ENCODE assay signal across 8 mouse cellular contexts in the genomic region with DNA sequence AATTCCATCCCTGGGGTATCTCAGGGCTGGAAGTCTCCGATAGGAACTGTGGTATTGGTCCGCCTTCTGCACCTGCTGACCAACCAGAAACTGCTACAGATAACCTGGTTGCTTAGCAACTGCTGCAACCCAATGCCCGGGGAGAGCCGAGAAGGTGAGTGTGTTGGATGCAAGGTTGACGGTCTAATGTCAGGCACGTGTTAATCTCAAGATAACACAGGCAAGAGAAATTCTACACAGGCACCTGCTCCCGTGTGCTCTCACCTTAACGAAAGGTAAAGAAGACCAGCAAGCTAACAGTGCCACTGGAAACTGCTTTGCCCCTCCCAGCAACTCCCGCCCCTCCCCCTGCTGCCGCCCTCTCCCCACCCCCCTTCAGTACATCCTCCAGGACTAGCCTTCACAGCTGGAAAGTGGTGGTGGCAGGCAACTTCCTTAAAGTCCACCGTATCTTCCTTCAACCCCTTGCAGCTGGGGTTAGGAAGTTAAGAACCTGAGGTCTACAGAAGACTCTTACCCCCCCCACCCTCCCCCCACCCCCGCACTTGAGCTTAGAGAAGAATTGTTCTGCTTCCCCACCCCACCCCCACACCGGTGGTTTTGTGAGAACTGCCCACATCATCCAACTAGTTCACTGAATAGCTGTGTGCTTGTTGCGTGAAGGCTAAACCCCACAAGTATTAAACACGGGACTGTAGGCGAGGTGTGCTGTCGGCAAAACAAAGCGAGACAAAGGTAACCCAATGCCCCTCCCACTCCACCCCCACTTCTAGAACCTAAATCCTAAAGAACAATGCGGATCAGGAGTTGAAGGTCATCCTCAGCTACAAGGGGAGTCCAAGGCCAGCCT. TPM values are rescaled to one million over a fixed set of nuclear protein-coding genes. Genes with fewer than 3 reads are reported as not detected.
A peak's percentile ranks its signal among the peaks of the same experiment; 100 is the strongest.
DNase-seq lines count a peak whose midpoint lies in the region; ATAC-seq and TF ChIP-seq lines count a peak whose summit lies in the region.

No protein-coding gene starts in this region.

- no peak for TF ChIP-seq CTCF in intestine, postnatal 0 days (IDR thresholded peaks at IDR 0.05; ENCODE audit: low read depth)
- no peak for TF ChIP-seq CTCF in lung, adult 2 months (IDR thresholded peaks at IDR 0.05; ENCODE audit: insufficient read depth, low read length)

- TF ChIP-seq POLR2A in lung, adult 2 months (IDR thresholded peaks at IDR 0.05; ENCODE audit: borderline replicate concordance, extremely low read depth, low read depth, low read length) = no peak

- H3K27me3 ChIP-seq in intestine, embryonic 14.5 days (replicated peaks; ENCODE audit: control insufficient read depth, insufficient read depth, low read length) = no peaks in the 10 kb centered on the region
- H3K27me3 ChIP-seq in intestine, postnatal 0 days (replicated peaks; ENCODE audit: control insufficient read depth, insufficient read depth, low read length) = no peaks in the 10 kb centered on the region

- in situ Hi-C loops in ES-E14 (cut with MboI; ENCODE audit: low sequenced_read_pairs in 2 of 2, unreplicated experiment in 2 of 2) = no loop called here

- peaks cover 13% of the 10 kb centered on the region; the same call in 1 of the 2 replicates for H3K4me1 ChIP-seq in intestine, embryonic 14.5 days (replicated peaks; ENCODE audit: control insufficient read depth, insufficient read depth, low read length)
- no peaks in the 10 kb centered on the region; the same call in 1 of the 2 replicates for H3K4me1 ChIP-seq in intestine, postnatal 0 days (replicated peaks; ENCODE audit: control insufficient read depth, insufficient read depth, low read length)
- H3K4me1 ChIP-seq in ES-E14 (ENCODE audit: control insufficient read depth in 2 of 2, insufficient read depth in 2 of 2, low read length in 2 of 2, poor library complexity in 1 of 2) = peaks cover 7 to 22% of the 10 kb centered on the region in 2 experiments; a peak in 3 of 4 replicates
- peaks cover 19% of the 10 kb centered on the region; the same call in 1 of the 2 replicates for H3K4me1 ChIP-seq in lung, adult 2 months (ENCODE audit: control insufficient read depth, insufficient read depth, low read length)

- no peak for DNase-seq in intestine, embryonic 14.5 days (ENCODE audit: low spot score)
- peak; percentile 59 for DNase-seq in ES-E14 (ENCODE audit: low read depth, low spot score)
- peak; percentile 53 for DNase-seq in forelimb bud, embryonic 11.5 days (ENCODE audit: low read depth, low spot score)
- DNase-seq in right cerebral cortex, postnatal 14 days = no peak
- DNase-seq in frontal cortex, postnatal 36 days (ENCODE audit: low spot score in 2 of 2) = no peak
- DNase-seq in lung, adult 2 months = no peak

- H3K4me2 ChIP-seq in intestine, embryonic 14.5 days (ENCODE audit: low read length) = peak overlapping the region; percentile 18; the same call in 1 of the 2 replicates
- H3K4me2 ChIP-seq in intestine, postnatal 0 days (replicated peaks; ENCODE audit: low read depth) = no peak overlapping the region

- H3K27ac ChIP-seq in intestine, embryonic 14.5 days (ENCODE audit: low read depth) = no peak overlapping the region
- H3K27ac ChIP-seq in intestine, postnatal 0 days (ENCODE audit: low read depth, low read length) = no peak overlapping the region
- H3K27ac ChIP-seq in ES-E14 (ENCODE audit: insufficient read depth, low read depth, low read length, poor library complexity, severe bottlenecking) = peak overlapping the region; percentile 82

- peak; percentile 68 for ATAC-seq in intestine, embryonic 14.5 days (replicated peaks; ENCODE audit: low FRiP score, low TSS enrichment, low read depth)
- no peak for ATAC-seq in intestine, postnatal 0 days
- peak; percentile 22 for ATAC-seq in megakaryocyte, adult 5-6 weeks (ENCODE audit: poor library complexity, severe bottlenecking)

- H3K9me3 ChIP-seq in intestine, embryonic 14.5 days (ENCODE audit: control insufficient read depth, low read length) = no peaks in the 10 kb centered on the region
- no peaks in the 10 kb centered on the region for H3K9me3 ChIP-seq in intestine, postnatal 0 days (ENCODE audit: control insufficient read depth)
- no peaks in the 10 kb centered on the region for H3K9me3 ChIP-seq in ES-E14 (ENCODE audit: control insufficient read depth, insufficient read depth, low read depth, low read length)

- 22% methylated on average over 19 of the region's 19 CpGs for WGBS in intestine, embryonic 14.5 days
- WGBS in intestine, postnatal 0 days = 19% methylated on average over 19 of the region's 19 CpGs
- 31% methylated on average over 19 of the region's 19 CpGs for WGBS in lung, adult 2 months

- no peaks in the 10 kb centered on the region for H3K36me3 ChIP-seq in intestine, embryonic 14.5 days (ENCODE audit: control insufficient read depth, insufficient read depth, low read length)
- no peaks in the 10 kb centered on the region for H3K36me3 ChIP-seq in intestine, postnatal 0 days (ENCODE audit: control insufficient read depth, insufficient read depth)
- H3K36me3 ChIP-seq in ES-E14 (ENCODE audit: control insufficient read depth, insufficient read depth, low read length, poor library complexity, severe bottlenecking) = no peaks in the 10 kb centered on the region

- H3K4me3 ChIP-seq in intestine, embryonic 14.5 days (ENCODE audit: low read depth, low read length) = no peak overlapping the region
- H3K4me3 ChIP-seq in intestine, postnatal 0 days (ENCODE audit: low read depth, low read length) = no peak overlapping the region
- peak overlapping the region; percentile 58 to 66 for H3K4me3 ChIP-seq in ES-E14 (ENCODE audit: insufficient read depth in 1 of 2, low read depth in 1 of 2, low read length in 2 of 2, poor library complexity in 1 of 2, severe bottlenecking in 1 of 2)
- no peak overlapping the region for H3K4me3 ChIP-seq in lung, adult 2 months (replicated peaks; ENCODE audit: extremely low read depth, low read depth, low read length)

- H3K9ac ChIP-seq in intestine, embryonic 14.5 days (ENCODE audit: low read length) = no peak overlapping the region
- no peak overlapping the region for H3K9ac ChIP-seq in intestine, postnatal 0 days (ENCODE audit: low read depth, low read length)
- H3K9ac ChIP-seq in ES-E14 (ENCODE audit: insufficient read depth, low read depth, low read length, poor library complexity, severe bottlenecking) = peak overlapping the region; percentile 50

TF ChIP-seq in ES-E14, 5 proteins besides CTCF, POLR2A, EP300 and RAD21:
- TF ChIP-seq HCFC1 (IDR thresholded peaks at IDR 0.05; ENCODE audit: borderline replicate concordance, insufficient read depth, low read length) = no peak
- TF ChIP-seq ZNF384 (IDR thresholded peaks at IDR 0.05; ENCODE audit: low read depth, low read length) = no peak
- no peak for TF ChIP-seq ZC3H11A (IDR thresholded peaks at IDR 0.05; ENCODE audit: borderline replicate concordance, low read depth, low read length)
- TF ChIP-seq MAFK (IDR thresholded peaks at IDR 0.05; ENCODE audit: insufficient read depth, low read depth, low read length) = no peak
- no peak for TF ChIP-seq CHD2 (IDR thresholded peaks at IDR 0.05; ENCODE audit: low read depth, low read length)

RNA-seq across cellular contexts. Expression of a gene that starts 44.1 kb away (rescaled TPM):
- polyA plus RNA-seq in intestine, embryonic 14.5 days (2014; fragmentation: Nextera tagmentation; extraction: Ambion mirVana) = 45.0 and 45.6 TPM in 2 replicates
- polyA plus RNA-seq in intestine, postnatal 0 days (2015; fragmentation: Nextera tagmentation; extraction: Ambion mirVana) = 22.0 and 24.1 TPM in 2 replicates
- 11.3 and 11.7 TPM in 2 replicates for total RNA-seq in ES-E14 (2012; rRNA removed)
- total RNA-seq in megakaryocyte, adult 5-6 weeks (2015) = 6.7 and 10.6 TPM in 2 replicates
- 3.4 and 4.9 TPM in 2 replicates for total RNA-seq in megakaryocyte, adult 5-6 weeks (2017)
- 8.1 and 16.5 TPM in 2 replicates for polyA plus RNA-seq in lung, adult 2 months (2012; rRNA removed)

Comparison
In these comparisons a context has a peak if more than half of its experiments do, and no peak if none do; other contexts are left out.
1. DNase-seq: peak in ES-E14 (single experiment) and forelimb bud, embryonic 11.5 days (single experiment); none in intestine, embryonic 14.5 days (single experiment), right cerebral cortex, postnatal 14 days (single experiment), frontal cortex, postnatal 36 days (0 of 2) and lung, adult 2 months (single experiment).
2. H3K4me3 ChIP-seq: peak in ES-E14 (2 of 2); none in intestine, embryonic 14.5 days (single experiment), intestine, postnatal 0 days (single experiment) and lung, adult 2 months (single experiment).